Mouse (Mus musculus) limb, embryonic 14.5 days (tissue): ENCODE data around the gene Grk5. TPM values are rescaled to one million over a fixed set of nuclear protein-coding genes. Genes with fewer than 3 reads are reported as not detected.

Experiments used
- ATAC-seq: fragments of 200-750 bp; cut with Nextera tagmentation; 2 replicates; pipeline ENCODE4 v1.8.0; 2017; ENCODE audit warnings: low read depth, moderate number of reproducible peaks, moderate TSS enrichment; ENCODE audit not compliant: low FRiP score
- DNase-seq: peaks from one replicate; pipeline ENCODE4 v3.0.0-alpha.2; 2015; ENCODE audit warnings: low spot score
- H3K27ac ChIP-seq: fragments of 300-500 bp; sonication (generic); replicated peaks from 2 replicates; pipeline ENCODE4 v1.5.1; 2014; ENCODE audit warnings: low read depth, mild to moderate bottlenecking, low read length, moderate library complexity, mixed read lengths
- H3K27me3 ChIP-seq: fragments of 300-500 bp; sonication (generic); 2 replicates; pipeline ENCODE4 v1.6.1; 2014; ENCODE audit warnings: low read length, mixed read lengths; ENCODE audit not compliant: control insufficient read depth, insufficient read depth
- H3K36me3 ChIP-seq: fragments of 300-500 bp; sonication (generic); 2 replicates; pipeline ENCODE4 v1.6.1; 2014; ENCODE audit warnings: mild to moderate bottlenecking, low read length, moderate library complexity, mixed read lengths; ENCODE audit not compliant: control insufficient read depth, insufficient read depth
- H3K4me1 ChIP-seq: fragments of 300-500 bp; sonication (generic); 2 replicates; pipeline ENCODE4 v1.6.1; 2014; ENCODE audit warnings: antibody characterized with exemption, low read length, mixed read lengths; ENCODE audit not compliant: control insufficient read depth, insufficient read depth
- H3K4me2 ChIP-seq: fragments of 300-500 bp; sonication (generic); replicated peaks from 2 replicates; pipeline ENCODE4 v1.6.1; 2014; ENCODE audit warnings: low read depth, mild to moderate bottlenecking, low read length, moderate library complexity; ENCODE audit not compliant: severe bottlenecking
- H3K4me3 ChIP-seq: fragments of 300-500 bp; sonication (generic); replicated peaks from 2 replicates; pipeline ENCODE4 v1.5.1; 2014; ENCODE audit warnings: low read length
- H3K9ac ChIP-seq: fragments of 300-500 bp; sonication (generic); 2 replicates; pipeline ENCODE4 v1.6.1; 2014; ENCODE audit warnings: mild to moderate bottlenecking, low read depth, low read length, moderate library complexity; ENCODE audit not compliant: severe bottlenecking
- H3K9me3 ChIP-seq: fragments of 300-500 bp; sonication (generic); 2 replicates; pipeline ENCODE4 v1.6.1; 2016; ENCODE audit warnings: low read length; ENCODE audit not compliant: control insufficient read depth
- POLR2A ChIP-seq: fragments of 200-500 bp; IDR thresholded peaks from 2 replicates; pipeline ENCODE4 v1.8.0; 2012; ENCODE audit warnings: inconsistent platforms, mild to moderate bottlenecking, moderate library complexity, borderline replicate concordance; ENCODE audit not compliant: insufficient read depth, insufficient read length; ENCODE audit errors: extremely low read depth
- WGBS: fragments of 180-500 bp; shearing (Covaris S2); extraction: QIAGEN DNeasy Blood & Tissue Kit; methylation state at CpG from one replicate; pipeline ENCODE4 v1.1.7; 2014; 5-methylcytosine and 5-hydroxymethylcytosine counted together
- polyA plus RNA-seq, 2 experiments: library from polyadenylated mRNA; depleted of rRNA in 1 of 2; stranded (reverse) in 1 of 2; unstranded in 1 of 2; fragments of >200 nt; fragmentation: Nextera tagmentation in 1 of 2; extraction: Ambion mirVana in 1 of 2; gene quantifications; 2 replicates each; pipeline versions ENCODE4 v1.2.1 to v1.2.3; 2012 to 2014

Grk5 gene
- polyA plus RNA-seq, 2 experiments: 3.2 to 3.8 TPM

GRCm38 (mm10) chr19:61141299-61141698 is 251.8 kb downstream of the Grk5 start:
- WGBS: 22% methylated on average over 4 of the region's 4 CpGs
- Histone ChIP-seq H3K27ac (no peak overlapping the region), H3K27me3 (no peaks in the 10 kb centered on the region), H3K9me3 (no peaks in the 10 kb centered on the region), H3K4me2 (peak overlapping the region; percentile 65), H3K4me1 (peaks cover 8% of the 10 kb centered on the region), H3K4me3 (peak overlapping the region; percentile 86), H3K9ac (peak overlapping the region; percentile 83; the same call in 1 of the 2 replicates), H3K36me3 (0 out of 2 replicates have a peak, but pooled peaks cover 2% of the 10 kb centered on the region)
- ATAC-seq (no peak), DNase-seq (no peak)
- no peak for TF ChIP-seq POLR2A

Other genes starting within 250 kb of the Grk5 start
- 1.5 and 1.7 TPM in 2 replicates for gene Nanos1, start 133.8 kb upstream of the Grk5 start, polyA plus RNA-seq (2012; rRNA removed)
- gene Nanos1, start 133.8 kb upstream of the Grk5 start, polyA plus RNA-seq (2014; fragmentation: Nextera tagmentation; extraction: Ambion mirVana): 1.5 and 1.9 TPM in 2 replicates
- 75.3 and 122 TPM in 2 replicates for gene Eif3a, start 99.1 kb upstream of the Grk5 start, polyA plus RNA-seq (2012; rRNA removed)
- 162 and 163 TPM in 2 replicates for gene Eif3a, start 99.1 kb upstream of the Grk5 start, polyA plus RNA-seq (2014; fragmentation: Nextera tagmentation; extraction: Ambion mirVana)
- gene Fam45a, start 78.2 kb upstream of the Grk5 start, polyA plus RNA-seq (2012; rRNA removed): 29.3 and 37.8 TPM in 2 replicates
- 42.6 and 43.9 TPM in 2 replicates for gene Fam45a, start 78.2 kb upstream of the Grk5 start, polyA plus RNA-seq (2014; fragmentation: Nextera tagmentation; extraction: Ambion mirVana)
- 11.2 TPM in 2 replicates for gene Sfxn4, start 28.3 kb upstream of the Grk5 start, polyA plus RNA-seq (2012; rRNA removed)
- gene Sfxn4, start 28.3 kb upstream of the Grk5 start, polyA plus RNA-seq (2014; fragmentation: Nextera tagmentation; extraction: Ambion mirVana): 8.8 and 9.7 TPM in 2 replicates
- gene Prdx3, start 15.2 kb upstream of the Grk5 start, polyA plus RNA-seq (2012; rRNA removed): 80.9 and 83.8 TPM in 2 replicates
- 103 and 109 TPM in 2 replicates for gene Prdx3, start 15.2 kb upstream of the Grk5 start, polyA plus RNA-seq (2014; fragmentation: Nextera tagmentation; extraction: Ambion mirVana)